Mouse (Mus musculus): Measurements from ENCODE around the gene Kbtbd13. TPM values are rescaled to one million over a fixed set of nuclear protein-coding genes. Genes with fewer than 3 reads are reported as not detected.
"Not testable (repeated sequence)": the region's sequence is repeated elsewhere in the genome, so short reads cannot be mapped to it uniquely, and the experiment has no call there.

The Kbtbd13 gene
- polyA plus RNA-seq, 1 experiment = 0.05 TPM

- Histone ChIP-seq H3K4me1 (ENCODE audit: control insufficient read depth, insufficient read depth, insufficient read length) (no peaks in the 10 kb centered on the region), H3K27me3 (ENCODE audit: control insufficient read depth, insufficient read depth, low read length) (no peaks in the 10 kb centered on the region), H3K36me3 (ENCODE audit: control insufficient read depth, insufficient read depth, low read length) (peaks cover 28% of the 10 kb centered on the region), H3K4me3 (ENCODE audit: extremely low read depth, insufficient read depth, insufficient read length) (no peak overlapping the region), H3K27ac (ENCODE audit: insufficient read depth, low read length) (no peak overlapping the region)
- DNase-seq (ENCODE audit: low read depth in 1 of 2, low spot score in 2 of 2) = no peak
- TF ChIP-seq POLR2A (IDR thresholded peaks at IDR 0.05; ENCODE audit: low read depth, low read length) (no peak), CTCF (IDR thresholded peaks at IDR 0.05; ENCODE audit: extremely low read depth, insufficient read depth, insufficient read length, insufficient replicate concordance) (no peak)
- 91% methylated on average over 7 of the region's 7 CpGs for WGBS
Observed at GRCm38 (mm10) chr9:65356561-65356960, 34.9 kb downstream of the Kbtbd13 start.

GRCm38 (mm10) chr9:65353251-65353650 lies 38.2 kb downstream of the Kbtbd13 start:
- WGBS = 91% methylated on average over 5 of the region's 5 CpGs
- Histone ChIP-seq H3K4me3 (ENCODE audit: extremely low read depth, insufficient read depth, insufficient read length) (no peak overlapping the region), H3K27me3 (ENCODE audit: control insufficient read depth, insufficient read depth, low read length) (no peaks in the 10 kb centered on the region), H3K27ac (ENCODE audit: insufficient read depth, low read length) (no peak overlapping the region), H3K36me3 (ENCODE audit: control insufficient read depth, insufficient read depth, low read length) (peaks cover 16% of the 10 kb centered on the region), H3K4me1 (ENCODE audit: control insufficient read depth, insufficient read depth, insufficient read length) (peaks cover 3% of the 10 kb centered on the region; the same call in 1 of the 2 replicates)
- no peak for DNase-seq (ENCODE audit: low read depth in 1 of 2, low spot score in 2 of 2)
- TF ChIP-seq CTCF (IDR thresholded peaks at IDR 0.05; ENCODE audit: extremely low read depth, insufficient read depth, insufficient read length, insufficient replicate concordance) (no peak), POLR2A (IDR thresholded peaks at IDR 0.05; ENCODE audit: low read depth, low read length) (no peak)

DNA sequence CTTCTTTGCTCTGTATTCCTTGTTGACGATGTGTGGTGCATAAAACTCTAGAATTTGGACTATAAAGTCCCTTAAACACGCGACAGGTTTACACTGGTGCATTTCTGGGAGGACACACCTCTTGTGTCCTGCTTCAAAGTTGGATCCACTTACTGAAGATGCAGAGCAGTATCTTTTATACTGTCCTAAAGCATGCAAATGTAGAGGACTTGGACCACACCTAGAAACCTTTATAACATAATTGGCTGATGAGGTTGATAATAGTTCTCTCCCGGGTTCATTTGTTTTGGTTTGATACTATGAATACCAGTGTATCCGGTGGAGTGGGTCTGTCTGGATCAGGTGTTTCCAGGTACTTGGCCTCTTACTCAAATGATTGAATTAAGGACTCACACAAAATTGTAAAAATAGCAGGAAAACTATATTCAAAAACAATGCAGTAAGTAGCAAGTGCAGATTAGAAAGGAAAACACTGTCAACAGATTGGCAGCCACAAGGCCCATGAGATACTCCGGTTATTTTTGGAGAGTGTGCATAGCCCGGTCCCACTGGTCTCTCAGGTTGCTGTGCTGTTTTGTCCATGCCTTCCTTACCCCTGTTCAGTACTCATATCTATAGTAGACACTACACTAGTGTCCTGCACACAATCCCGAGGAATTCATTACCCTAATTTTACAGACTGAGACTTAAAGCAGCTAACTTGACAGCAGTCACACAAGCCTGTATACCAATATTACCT lies 44.2 kb downstream of the Kbtbd13 start:
- peaks cover 7% of the 10 kb centered on the region for H3K4me1 ChIP-seq (ENCODE audit: control insufficient read depth, insufficient read depth, insufficient read length)

DNA sequence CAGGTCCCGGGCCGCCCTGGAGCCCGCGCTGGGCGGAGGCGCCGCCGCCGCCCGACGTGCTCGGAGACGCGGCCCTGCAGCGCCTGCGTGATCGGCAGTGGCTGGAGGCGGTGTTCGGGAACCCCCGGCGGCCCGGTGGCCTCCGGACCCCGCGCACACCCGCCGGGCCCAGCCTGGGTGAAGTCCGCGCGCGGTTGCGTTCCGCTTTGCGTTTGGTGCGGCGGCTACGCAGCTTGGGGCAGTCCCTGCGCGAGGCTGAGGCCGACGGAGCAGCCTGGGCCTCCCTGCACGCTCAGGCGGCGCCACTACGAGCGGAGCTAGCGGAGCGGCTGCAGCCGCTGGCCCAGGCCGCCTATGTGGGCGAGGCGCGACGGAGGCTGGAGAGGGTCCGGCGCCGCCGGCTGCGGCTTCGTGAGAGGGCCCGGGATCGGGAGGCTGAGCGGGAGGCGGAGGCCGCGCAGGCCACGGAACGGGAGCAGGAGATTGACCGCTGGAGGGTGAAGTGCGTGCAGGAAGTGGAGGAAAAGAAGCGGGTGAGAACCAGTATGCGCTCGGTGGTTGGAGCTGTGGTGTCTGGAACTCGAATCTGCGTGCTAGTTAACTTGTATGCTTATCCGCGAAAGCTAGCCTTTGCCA lies 44.9 kb downstream of the Kbtbd13 start:
- Histone ChIP-seq H3K27ac (ENCODE audit: insufficient read depth, low read length) (peak overlapping the region; percentile 72), H3K4me3 (ENCODE audit: extremely low read depth, insufficient read depth, insufficient read length) (peak overlapping the region; percentile 71), H3K27me3 (ENCODE audit: control insufficient read depth, insufficient read depth, low read length) (no peaks in the 10 kb centered on the region), H3K4me1 (ENCODE audit: control insufficient read depth, insufficient read depth, insufficient read length) (peaks cover 7% of the 10 kb centered on the region), H3K36me3 (ENCODE audit: control insufficient read depth, insufficient read depth, low read length) (peaks cover 2% of the 10 kb centered on the region; the same call in 1 of the 2 replicates)
- peak; percentile 21 to 32 for DNase-seq (ENCODE audit: low read depth in 1 of 2, low spot score in 2 of 2)
- WGBS = under 1% methylated on average over 77 of the region's 77 CpGs
- TF ChIP-seq POLR2A (IDR thresholded peaks at IDR 0.05; ENCODE audit: low read depth, low read length) (no peak), CTCF (IDR thresholded peaks at IDR 0.05; ENCODE audit: extremely low read depth, insufficient read depth, insufficient read length, insufficient replicate concordance) (no peak)

More for the DNA sequence above, 44.2 kb downstream of the Kbtbd13 start:
- Histone ChIP-seq H3K27ac (ENCODE audit: insufficient read depth, low read length) (peak overlapping the region; percentile 72), H3K36me3 (ENCODE audit: control insufficient read depth, insufficient read depth, low read length) (peaks cover 2% of the 10 kb centered on the region; the same call in 1 of the 2 replicates), H3K27me3 (ENCODE audit: control insufficient read depth, insufficient read depth, low read length) (no peaks in the 10 kb centered on the region), H3K4me3 (ENCODE audit: extremely low read depth, insufficient read depth, insufficient read length) (peak overlapping the region; percentile 71)
- 33% methylated on average over 8 of the region's 8 CpGs for WGBS
- TF ChIP-seq CTCF (IDR thresholded peaks at IDR 0.05; ENCODE audit: extremely low read depth, insufficient read depth, insufficient read length, insufficient replicate concordance) (no peak), POLR2A (IDR thresholded peaks at IDR 0.05; ENCODE audit: low read depth, low read length) (no peak)
- DNase-seq (ENCODE audit: low read depth in 1 of 2, low spot score in 2 of 2) = no peak

- whole genome bisulfite sequencing = 2% methylated on average over 43 of the region's 59 CpGs
- H3K27ac ChIP-seq (ENCODE audit: insufficient read depth, low read length) = peak within 1 kb of the TSS; percentile 73
- no peaks in the 10 kb centered on the region for H3K27me3 ChIP-seq (ENCODE audit: control insufficient read depth, insufficient read depth, low read length)
- TF ChIP-seq CTCF (IDR thresholded peaks at IDR 0.05; ENCODE audit: extremely low read depth, insufficient read depth, insufficient read length, insufficient replicate concordance) (no peak), POLR2A (IDR thresholded peaks at IDR 0.05; ENCODE audit: low read depth, low read length) (peak; percentile 91)
- peaks cover 7% of the 10 kb centered on the region for H3K4me1 ChIP-seq (ENCODE audit: control insufficient read depth, insufficient read depth, insufficient read length)
- DNase-seq (ENCODE audit: low read depth in 1 of 2, low spot score in 2 of 2) = peak; percentile 90 to 93
- H3K4me3 ChIP-seq (ENCODE audit: extremely low read depth, insufficient read depth, insufficient read length) = peak within 1 kb of the TSS; percentile 71
- H3K36me3 ChIP-seq (ENCODE audit: control insufficient read depth, insufficient read depth, low read length) = peaks cover 2% of the 10 kb centered on the region; the same call in 1 of the 2 replicates
Observed at GRCm38 (mm10) chr9:65345854-65346475, 45.5 kb downstream of the Kbtbd13 start, which contains the start of gene Pdcd7. Gene Pdcd7, plus strand, starts transcription at chr9:65346104.

- H3K4me1 ChIP-seq (ENCODE audit: control insufficient read depth, insufficient read depth, insufficient read length); DNase-seq (ENCODE audit: low read depth in 1 of 2, low spot score in 2 of 2); H3K27me3 ChIP-seq (ENCODE audit: control insufficient read depth, insufficient read depth, low read length); H3K36me3 ChIP-seq (ENCODE audit: control insufficient read depth, insufficient read depth, low read length): not testable (repeated sequence)
- peak overlapping the region; percentile 73 for H3K27ac ChIP-seq (ENCODE audit: insufficient read depth, low read length)
- peak overlapping the region; percentile 71 for H3K4me3 ChIP-seq (ENCODE audit: extremely low read depth, insufficient read depth, insufficient read length)
- WGBS = 72% methylated on average over 11 of the region's 11 CpGs
Observed at GRCm38 (mm10) chr9:65345439-65345838, 46.0 kb downstream of the Kbtbd13 start.
